Mouse (Mus musculus) left cerebral cortex, adult 18-20 months (tissue): ENCODE data around the gene Olfr620. TPM values are rescaled to one million over a fixed set of nuclear protein-coding genes. Genes with fewer than 3 reads are reported as not detected.

Source experiments
- DNase-seq, 2 experiments: peaks; one replicate each; pipeline ENCODE4 v3.0.0; 2021 to 2022; ENCODE audit warnings: low spot score in 2 of 2, mixed read lengths in 1 of 2
- long read RNA-seq, 2 experiments: library from polyadenylated mRNA; stranded (forward); transcript quantifications; one replicate each; pipeline ENCODE4 v2.0.0; 2021
- microRNA-seq, 2 experiments: library from miRNA; unstranded; fragments of <30 nt; microRNA quantifications; one replicate each; pipeline ENCODE4 v1.2.0; 2021
- total RNA-seq, 2 experiments: library from RNA; stranded (reverse); gene quantifications; 2 replicates each; pipeline ENCODE4 v1.2.3; 2021

Olfr620 gene
- total RNA-seq, result not detected
- long read RNA-seq, experiment 1, result 0 reads
- long read RNA-seq, experiment 2, result 0 reads

DNA sequence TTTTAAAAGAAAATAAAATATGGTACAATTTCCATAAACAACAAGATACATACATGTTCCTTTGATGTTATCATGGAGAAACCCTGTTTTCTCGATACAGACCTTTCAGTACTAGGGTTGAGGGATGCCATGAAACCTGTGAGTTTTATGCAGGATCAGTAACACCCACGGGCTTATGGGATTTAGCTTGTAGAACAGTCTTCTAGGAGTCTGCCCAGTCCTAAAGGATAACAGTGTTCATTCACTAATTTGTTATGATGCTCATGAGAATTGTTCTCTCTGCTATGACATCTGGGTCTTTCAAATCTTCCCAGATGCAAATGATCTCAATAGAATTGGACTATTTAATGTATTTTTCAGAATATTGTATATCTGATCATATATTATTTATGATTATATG, at the start of gene Olfr620:
Gene Olfr620 (minus strand): TSS at position 101 of the 400 bp plus-strand sequence.
- DNase-seq, result no peak

DNA sequence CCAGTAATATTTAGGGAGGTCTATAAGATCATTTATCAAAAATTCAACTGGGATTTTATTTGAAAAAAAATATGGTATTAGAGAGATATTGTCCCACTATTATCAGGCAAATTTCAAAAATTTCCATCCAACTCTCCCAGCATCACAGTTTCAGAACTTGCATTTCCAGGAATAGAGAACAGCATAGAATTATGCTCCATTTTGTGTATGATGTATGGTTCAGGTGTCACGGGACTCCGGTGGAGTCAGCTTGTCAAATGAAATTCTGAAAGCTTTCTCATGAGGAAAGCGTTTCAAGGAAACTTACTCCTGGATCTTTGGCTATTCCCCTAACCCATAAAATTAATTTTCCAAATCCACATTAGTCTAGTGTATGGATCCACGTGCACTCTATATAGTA, 31.7 kb upstream of the Olfr620 start:
- DNase-seq, result no peak

DNA sequence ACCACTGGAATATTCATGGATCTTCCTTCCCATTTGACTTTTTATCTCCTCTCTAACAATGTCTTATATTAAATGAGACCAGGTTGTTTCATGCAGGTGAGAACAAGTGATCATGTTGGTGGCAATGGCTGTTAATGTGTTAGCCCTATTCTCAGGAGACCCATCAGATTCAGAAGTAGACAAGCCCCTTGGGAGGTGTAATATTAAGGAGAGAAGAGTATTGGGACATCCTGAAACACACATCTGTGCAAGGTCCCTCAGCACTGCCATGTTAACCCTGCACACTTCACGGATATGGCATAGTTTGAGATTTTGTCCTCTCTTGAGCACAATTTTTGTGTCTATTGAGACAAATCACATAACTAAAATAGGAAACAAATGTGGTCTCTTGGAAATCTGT, 30.3 kb upstream of the Olfr620 start, which contains the start of gene Olfr622:
Gene Olfr622 (minus strand): TSS at position 101 of the 400 bp plus-strand sequence.
- no peak for DNase-seq

DNA sequence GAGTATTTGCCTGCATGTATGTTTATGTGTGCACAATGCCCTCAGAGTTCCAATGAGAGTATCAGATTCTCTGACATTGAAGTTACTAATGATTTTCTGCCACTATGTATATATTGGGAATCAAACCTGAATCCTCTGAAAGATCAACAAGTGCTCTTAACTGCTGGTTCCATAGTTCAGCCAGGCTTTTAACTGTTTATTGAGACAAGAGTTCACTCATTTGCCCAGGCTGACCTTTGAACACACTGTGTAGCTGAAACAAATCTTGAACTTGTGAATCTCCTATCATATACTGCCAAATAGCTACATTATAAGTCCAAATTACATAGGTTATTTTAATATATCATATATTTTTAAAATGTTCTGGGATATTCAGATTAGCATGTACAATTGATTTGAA, 24.5 kb upstream of the Olfr620 start:
- no peak for DNase-seq

DNA sequence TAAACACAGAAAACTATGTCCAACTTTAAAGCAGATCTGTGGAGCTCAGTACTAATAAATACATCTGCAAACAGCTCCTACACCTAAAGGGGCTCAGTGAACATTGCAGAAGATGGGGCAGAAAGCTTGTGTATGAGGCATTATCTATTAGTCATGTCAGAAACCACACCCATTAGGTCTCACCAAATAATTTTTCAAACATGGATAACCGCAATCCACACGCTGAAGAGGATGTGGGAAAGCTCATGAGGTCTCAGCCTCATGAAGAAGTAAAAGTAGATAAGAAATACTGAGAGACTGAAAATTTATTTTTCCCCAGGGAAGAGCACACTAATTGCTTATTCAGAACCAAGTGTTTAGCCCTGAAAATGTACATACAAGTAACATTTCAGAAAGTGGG, 4.9 kb downstream of the Olfr620 start:
- no peak for DNase-seq

DNA sequence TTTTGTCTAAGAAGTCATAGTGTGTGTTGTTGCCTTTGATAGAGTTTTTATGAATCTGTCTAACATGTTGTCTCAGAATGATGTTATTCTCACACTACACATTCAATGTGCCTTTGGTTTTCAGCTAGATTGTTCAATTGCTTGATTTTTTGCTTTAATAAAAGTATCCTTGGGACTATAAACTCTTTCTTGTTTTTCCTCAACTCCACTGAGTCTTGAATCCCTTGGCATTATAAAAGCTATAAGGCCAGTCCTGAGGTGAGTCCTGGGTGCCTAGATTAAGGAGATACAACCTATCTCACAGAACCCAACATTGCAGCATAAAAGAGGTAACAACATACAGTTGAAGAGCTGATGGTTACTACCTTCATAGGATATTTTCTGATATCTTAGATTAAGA, 12.1 kb downstream of the Olfr620 start, which contains the start of gene Olfr619:
Gene Olfr619 (plus strand): TSS at position 301 of the 400 bp plus-strand sequence.
- DNase-seq, result no peak

DNA sequence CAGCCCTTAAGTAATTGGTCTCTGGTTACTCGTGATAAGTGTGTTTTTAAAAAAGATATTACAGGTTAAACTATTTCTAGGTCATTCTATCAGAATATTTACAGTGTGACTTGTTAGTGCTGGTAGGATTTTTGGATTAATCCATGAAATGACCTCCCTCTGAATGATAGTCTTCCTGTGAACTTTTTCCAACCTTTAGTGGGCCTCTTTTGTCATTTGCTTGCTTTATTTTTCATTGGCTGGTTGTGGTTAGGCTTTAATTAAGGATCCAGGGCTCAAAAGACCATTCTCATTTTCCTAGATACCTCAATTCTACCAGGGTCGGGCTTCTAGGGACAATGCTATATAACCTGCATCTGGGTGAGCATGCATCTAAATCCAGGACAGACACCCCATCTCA, 22.5 kb downstream of the Olfr620 start, which contains the start of gene Olfr618:
Gene Olfr618 (plus strand): TSS at position 301 of the 400 bp plus-strand sequence.
- DNase-seq, result no peak

DNA sequence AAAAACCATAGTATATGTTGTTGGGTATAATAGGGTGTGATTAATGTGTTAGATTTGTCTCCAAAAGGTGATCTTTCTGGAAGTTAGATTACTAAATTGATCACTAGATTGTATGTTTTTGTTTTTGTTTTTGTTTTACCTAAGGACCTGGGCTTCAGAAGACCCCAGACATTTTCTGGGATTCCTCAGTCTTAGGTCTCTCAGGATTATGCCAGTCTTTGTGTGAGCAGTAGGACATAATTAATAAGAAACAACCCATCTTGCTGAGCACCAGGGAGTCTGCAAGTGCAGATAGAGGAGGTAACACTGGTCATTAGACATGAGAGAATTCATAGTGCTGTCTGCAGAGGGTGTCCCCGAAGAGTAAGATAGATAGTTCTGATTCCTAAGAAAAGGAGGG, 39.6 kb downstream of the Olfr620 start, which contains the start of gene Olfr617:
Gene Olfr617 (plus strand): TSS at position 301 of the 400 bp plus-strand sequence.
- DNase-seq, result no peak

DNA sequence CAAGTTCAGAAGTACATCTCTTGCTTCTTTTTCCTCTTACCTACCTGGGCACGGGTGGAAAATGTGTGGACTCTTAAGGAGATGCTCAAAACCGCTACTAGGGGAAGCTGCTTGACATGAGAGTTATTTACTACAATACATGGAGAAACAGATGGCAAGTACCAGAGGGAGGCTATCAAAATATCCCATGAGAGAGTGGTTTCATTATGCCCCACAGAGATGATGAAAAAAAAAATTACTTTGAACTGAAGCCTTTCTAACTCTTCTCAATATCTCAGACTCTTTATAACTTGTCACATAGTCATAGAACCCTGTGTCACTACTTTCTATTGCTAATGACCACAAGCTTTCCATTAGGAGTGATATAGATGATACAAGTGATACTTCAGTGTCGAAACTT, 43.3 kb downstream of the Olfr620 start, which contains the start of gene Olfr616:
Gene Olfr616 (minus strand): TSS at position 101 of the 400 bp plus-strand sequence.
- no peak for DNase-seq

DNA sequence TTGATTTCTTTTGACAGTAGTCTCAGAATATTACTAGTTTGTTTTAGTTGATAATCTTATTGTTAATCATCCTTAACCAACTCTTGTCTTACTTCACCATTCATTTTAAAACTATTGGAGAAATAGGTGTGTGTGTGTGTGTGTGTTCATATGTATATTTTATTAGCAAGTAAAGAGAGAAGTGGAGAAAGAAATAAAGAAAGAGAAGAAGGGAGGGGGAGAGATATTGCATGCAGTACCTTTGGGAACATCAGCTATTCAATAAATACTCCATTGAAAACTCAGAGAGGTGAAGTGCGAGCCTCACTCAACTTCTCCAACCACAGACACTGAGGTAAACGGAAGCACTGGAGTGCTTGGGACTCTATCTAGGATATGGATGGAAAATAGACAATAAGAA, 56.6 kb downstream of the Olfr620 start, which contains the start of gene Olfr615:
Gene Olfr615 (plus strand): TSS at position 301 of the 400 bp plus-strand sequence.
- no peak for DNase-seq

Small RNA genes lying within 50 kb of the gene (microRNA-seq; reads per million reads assigned to microRNA genes)
- 0 reads per million in 2 experiments for gene Gm26506

Other genes with a start within 250 kb of the Olfr620 start
- gene Olfr601, start 249.9 kb downstream of the Olfr620 start, total RNA-seq, result not detected
- gene Olfr603, start 226.4 kb downstream of the Olfr620 start, total RNA-seq, result not detected
- gene Usp17lc, start 197.5 kb downstream of the Olfr620 start, total RNA-seq, result not detected
- not detected for gene Olfr605, start 167.1 kb downstream of the Olfr620 start, total RNA-seq
- not detected for gene Olfr606, start 163.5 kb downstream of the Olfr620 start, total RNA-seq
- not detected for gene Olfr607, start 148.4 kb downstream of the Olfr620 start, total RNA-seq
- gene Olfr608, start 142.7 kb downstream of the Olfr620 start, total RNA-seq, result not detected
- gene Olfr609, start 114.5 kb downstream of the Olfr620 start, total RNA-seq, result not detected
- not detected for gene Olfr610, start 100.4 kb downstream of the Olfr620 start, total RNA-seq
- gene Olfr611, start 91.7 kb downstream of the Olfr620 start, total RNA-seq, result not detected
- gene Olfr612, start 69.8 kb downstream of the Olfr620 start, total RNA-seq, result not detected
- not detected for gene Olfr613, start 64.5 kb downstream of the Olfr620 start, total RNA-seq
- gene Olfr615, start 56.5 kb downstream of the Olfr620 start, total RNA-seq, result not detected
- gene Olfr616, start 43.4 kb downstream of the Olfr620 start, total RNA-seq, result not detected
- not detected for gene Olfr617, start 39.5 kb downstream of the Olfr620 start, total RNA-seq
- not detected for gene Olfr618, start 22.4 kb downstream of the Olfr620 start, total RNA-seq
- gene Olfr619, start 12.0 kb downstream of the Olfr620 start, total RNA-seq, result not detected
- gene Olfr622, start 30.2 kb upstream of the Olfr620 start, total RNA-seq, result not detected
- not detected for gene Olfr623, start 51.2 kb upstream of the Olfr620 start, total RNA-seq
- under 1 TPM in 1 of 2 experiments, not detected in 1; 0.07 TPM for gene Olfr624, start 58.7 kb upstream of the Olfr620 start, total RNA-seq
- not detected for gene Olfr625-ps1, start 70.2 kb upstream of the Olfr620 start, total RNA-seq
- gene Olfr243, start 102.1 kb upstream of the Olfr620 start, total RNA-seq, result not detected
- not detected for gene Olfr628, start 117.8 kb upstream of the Olfr620 start, total RNA-seq
- not detected for gene Olfr629, start 132.4 kb upstream of the Olfr620 start, total RNA-seq
- not detected for gene Olfr630, start 144.8 kb upstream of the Olfr620 start, total RNA-seq
- gene Olfr69, start 159.1 kb upstream of the Olfr620 start, total RNA-seq, result not detected
- not detected for gene Olfr68, start 167.2 kb upstream of the Olfr620 start, total RNA-seq
- not detected for gene Olfr67, start 179.3 kb upstream of the Olfr620 start, total RNA-seq
- 10 to 100 TPM; 40.8 to 52.6 TPM for gene Hbb-bt, start 201.5 kb upstream of the Olfr620 start, total RNA-seq
- gene Hbb-bs, start 215.6 kb upstream of the Olfr620 start, total RNA-seq, result 100 to 1,000 TPM; 337 to 460 TPM
- not detected for gene Hbb-bh2, start 228.0 kb upstream of the Olfr620 start, total RNA-seq
- not detected for gene Hbb-bh1, start 230.6 kb upstream of the Olfr620 start, total RNA-seq
- not detected for gene Hbb-y, start 240.7 kb upstream of the Olfr620 start, total RNA-seq